Mouse (Mus musculus) frontal cortex, postnatal 14 days (tissue): ENCODE data around the gene Fstl1.

Experiments
- DNase-seq, 2 experiments: peaks; one replicate each; pipeline ENCODE4 v3.0.0; 2022; ENCODE audit warnings: low spot score in 2 of 2

Gene Fstl1

GRCm38 (mm10) chr16:37868506-37869469 lies 92.1 kb downstream of the Fstl1 start:
- peak in 1 of 2 experiments; percentile 22 for DNase-seq

- no peak for DNase-seq
These were observed 93.0 kb downstream of the Fstl1 start for GRCm38 (mm10) chr16:37869470-37870231.

GRCm38 (mm10) chr16:37871112-37871715 lies 94.5 kb downstream of the Fstl1 start:
- DNase-seq: peak in 1 of 2 experiments; percentile 25

- DNase-seq: no peak
These were observed 98.0 kb downstream of the Fstl1 start for GRCm38 (mm10) chr16:37874501-37875235.

- DNase-seq: no peak
These were observed 100.7 kb downstream of the Fstl1 start for GRCm38 (mm10) chr16:37877406-37877805.

- DNase-seq: no peak
These were observed 102.4 kb downstream of the Fstl1 start for GRCm38 (mm10) chr16:37878951-37879505.

GRCm38 (mm10) chr16:37879750-37880419 lies 103.2 kb downstream of the Fstl1 start:
- no peak for DNase-seq

- DNase-seq: no peak
These were observed 104.5 kb downstream of the Fstl1 start for GRCm38 (mm10) chr16:37881168-37881567.
